Mouse (Mus musculus) monocyte, adult 59 days (primary cell): Measurements from ENCODE around the gene 1700015G11Rik. TPM values are rescaled to one million over a fixed set of nuclear protein-coding genes. Genes with fewer than 3 reads are reported as not detected.

ENCODE experiments used
- total RNA-seq, 2 experiments: library from RNA; stranded (reverse); gene quantifications; one replicate each; pipeline ENCODE4 v1.2.4; 2023

Gene 1700015G11Rik
- total RNA-seq, result not detected

DNA sequence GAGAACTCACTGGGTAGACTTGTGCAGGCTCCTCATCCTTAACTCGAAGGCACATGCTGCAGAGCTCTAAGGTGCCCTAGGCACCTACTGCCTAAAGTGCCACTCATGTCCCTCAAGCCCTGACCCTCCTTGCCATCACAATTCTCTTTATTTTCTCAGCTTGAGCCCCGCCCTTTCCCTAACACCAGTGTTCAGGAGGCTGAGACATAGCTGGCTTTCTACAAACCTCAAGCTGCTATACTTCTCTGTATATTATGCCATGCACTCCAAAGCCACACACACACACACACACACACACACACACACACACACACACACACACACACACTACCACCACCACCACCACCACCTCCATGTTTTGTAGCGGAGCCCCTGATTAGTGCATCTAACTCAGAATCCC lies at the start of gene 1700015G11Rik:
1700015G11Rik (minus strand) TSS at position 101 of the 400 bp plus-strand sequence.

DNA sequence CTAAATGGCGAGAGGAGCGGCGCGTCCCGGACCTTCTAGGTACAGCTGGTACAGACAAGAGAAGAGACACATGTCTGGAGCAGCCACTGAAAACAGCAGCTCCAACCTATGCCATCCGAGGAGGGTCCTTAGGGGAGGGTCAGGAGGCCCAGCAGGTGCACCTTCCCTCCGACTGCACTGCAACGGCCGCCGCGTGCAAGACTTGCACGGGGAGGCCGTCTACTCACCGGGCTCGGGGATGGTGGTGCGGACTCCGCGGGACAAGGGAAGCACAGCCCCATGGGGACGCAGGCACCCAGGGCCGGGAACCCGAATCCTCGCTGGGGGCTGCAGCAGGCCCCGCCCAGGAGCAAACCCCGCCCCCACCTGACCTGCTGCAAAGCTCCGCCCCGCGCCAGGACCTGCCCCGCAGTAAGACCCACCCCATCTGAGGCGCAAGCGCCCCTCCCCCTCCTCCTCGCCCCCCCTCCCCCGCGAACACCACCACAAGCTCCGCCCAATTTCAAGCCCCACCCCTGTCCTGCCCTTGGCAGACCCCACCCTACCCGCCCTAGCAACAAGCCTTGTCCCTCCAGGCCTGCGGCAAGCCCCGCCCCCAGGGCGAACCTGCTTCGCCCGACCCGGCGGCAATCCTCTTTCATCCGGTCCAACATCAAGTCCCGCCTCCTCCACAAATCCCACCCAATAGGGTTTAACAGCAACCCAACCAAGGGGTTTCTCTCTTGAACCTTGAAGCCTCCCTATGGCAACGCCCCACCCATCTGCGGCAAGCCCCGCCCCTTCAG lies 9.8 kb downstream of the 1700015G11Rik start, which contains the start of gene Svip:
Svip (minus strand) TSS at position 508 of the 785 bp plus-strand sequence.

Other genes with a start within 250 kb of the 1700015G11Rik start
- gene Gas2, start 153.7 kb downstream of the 1700015G11Rik start, total RNA-seq, result 1 to 10 TPM; 2.8 to 5.7 TPM
- 1 to 10 TPM; 2.2 TPM for gene Fancf, start 153.5 kb downstream of the 1700015G11Rik start, total RNA-seq
- gene Svip, start 9.7 kb downstream of the 1700015G11Rik start, total RNA-seq, result 1 to 10 TPM; 4.1 to 5.2 TPM